Comparison of ENCODE assay signal across 17 mouse cellular contexts in genomic region chr15:3250620-3251019, GRCm38 (mm10). TPM values are rescaled to one million over a fixed set of nuclear protein-coding genes. Genes with fewer than 3 reads are reported as not detected.
DNase-seq lines count a peak whose midpoint lies in the region; ATAC-seq and TF ChIP-seq lines count a peak whose summit lies in the region.
"Had no signal": no experiment of that assay in that cellular context is flagged by ENCODE, and none has a peak within 500 bp of the region (broad histone marks: within the 10 kb centered on the region; RNA-seq: fewer than 3 reads in every experiment).

No protein-coding gene starts in this region.

- no peak for DNase-seq in kidney, adult 2 months
- DNase-seq in 3T3-L1 (ENCODE audit: low read depth, low spot score) = peak; percentile 33
- DNase-seq in right cerebral cortex, postnatal 4 days = no peak
- DNase-seq: adrenal gland, postnatal 14 days; cerebellum, adult 9-10 months; kidney, adult 11 months; kidney, postnatal 25 days; thymus, adult 2 months had no signal

- H3K36me3 ChIP-seq in kidney, adult 2 months (ENCODE audit: control insufficient read depth, insufficient read depth, low read length) = no peaks in the 10 kb centered on the region
- H3K36me3 ChIP-seq in kidney, embryonic 14.5 days (ENCODE audit: control insufficient read depth, insufficient read depth, low read length) = no peaks in the 10 kb centered on the region
- H3K36me3 ChIP-seq in macrophage (ENCODE audit: inconsistent target) = no peaks in the 10 kb centered on the region
- H3K36me3 ChIP-seq in forebrain, embryonic 16.5 days (ENCODE audit: control insufficient read depth, insufficient read depth) = no peaks in the 10 kb centered on the region
- H3K36me3 ChIP-seq: embryonic facial prominence, embryonic 15.5 days; hindbrain, embryonic 12.5 days; midbrain, embryonic 15.5 days had no signal

- no peak for TF ChIP-seq CTCF in kidney, adult 2 months (conservative IDR thresholded peaks at IDR 0.05; ENCODE audit: insufficient read depth, insufficient read length, low read depth, low read length)

- no peak overlapping the region for H3K4me2 ChIP-seq in kidney, embryonic 14.5 days (replicated peaks; ENCODE audit: low read depth, low read length)
- H3K4me2 ChIP-seq in forebrain, embryonic 16.5 days (ENCODE audit: low read length) = no peak overlapping the region
- H3K4me2 ChIP-seq: embryonic facial prominence, embryonic 15.5 days; hindbrain, embryonic 12.5 days; midbrain, embryonic 15.5 days had no signal

- no peaks in the 10 kb centered on the region for H3K9me3 ChIP-seq in kidney, embryonic 14.5 days (ENCODE audit: control insufficient read depth, low read length)
- H3K9me3 ChIP-seq in forebrain, embryonic 16.5 days (ENCODE audit: control insufficient read depth, low read length) = no peaks in the 10 kb centered on the region
- H3K9me3 ChIP-seq: embryonic facial prominence, embryonic 15.5 days; hindbrain, embryonic 12.5 days; midbrain, embryonic 15.5 days had no signal

- H3K79me2 ChIP-seq in macrophage (ENCODE audit: inconsistent target) = no peaks in the 10 kb centered on the region

- TF ChIP-seq POLR2A in kidney, adult 2 months (IDR thresholded peaks at IDR 0.05; ENCODE audit: low read depth, low read length) = no peak

- H3K27me3 ChIP-seq in kidney, adult 2 months (replicated peaks; ENCODE audit: control insufficient read depth, insufficient read depth, low read length) = no peaks in the 10 kb centered on the region; the same call in 1 of the 2 replicates
- no peaks in the 10 kb centered on the region for H3K27me3 ChIP-seq in kidney, embryonic 14.5 days (ENCODE audit: control insufficient read depth, insufficient read depth, low read length)
- no peaks in the 10 kb centered on the region for H3K27me3 ChIP-seq in forebrain, embryonic 16.5 days (replicated peaks; ENCODE audit: control insufficient read depth, insufficient read depth, low read length)
- H3K27me3 ChIP-seq: embryonic facial prominence, embryonic 15.5 days; hindbrain, embryonic 12.5 days; midbrain, embryonic 15.5 days had no signal

- H3K9ac ChIP-seq in kidney, embryonic 14.5 days (ENCODE audit: low read depth, low read length) = no peak overlapping the region
- no peak overlapping the region for H3K9ac ChIP-seq in forebrain, embryonic 16.5 days (replicated peaks; ENCODE audit: low read depth, low read length)
- H3K9ac ChIP-seq: embryonic facial prominence, embryonic 15.5 days; hindbrain, embryonic 12.5 days; midbrain, embryonic 15.5 days had no signal

- 79% methylated on average over 2 of the region's 2 CpGs for WGBS in kidney, adult 2 months
- WGBS in kidney, embryonic 14.5 days = 84% methylated on average over 2 of the region's 2 CpGs
- 72% methylated on average over 2 of the region's 2 CpGs for WGBS in macrophage (ENCODE audit: missing documents)
- WGBS in forebrain, embryonic 16.5 days = 89% methylated on average over 2 of the region's 2 CpGs

- peaks cover 7% of the 10 kb centered on the region for H3K4me1 ChIP-seq in kidney, adult 2 months (ENCODE audit: control insufficient read depth, insufficient read depth, low read length)
- no peaks in the 10 kb centered on the region for H3K4me1 ChIP-seq in kidney, embryonic 14.5 days (ENCODE audit: control insufficient read depth, insufficient read depth, low read length)
- peaks cover 12% of the 10 kb centered on the region for H3K4me1 ChIP-seq in brown adipose tissue, adult 24 weeks (ENCODE audit: control insufficient read depth, insufficient read depth, insufficient read length, low read length)
- no peaks in the 10 kb centered on the region for H3K4me1 ChIP-seq in forebrain, embryonic 16.5 days (replicated peaks; ENCODE audit: control insufficient read depth, insufficient read depth, low read length)
- H3K4me1 ChIP-seq: embryonic facial prominence, embryonic 15.5 days; hindbrain, embryonic 12.5 days; midbrain, embryonic 15.5 days had no signal

- H3K27ac ChIP-seq in kidney, adult 2 months (ENCODE audit: insufficient read depth, low read depth, low read length) = peak overlapping the region; percentile 68; the same call in 1 of the 2 replicates
- H3K27ac ChIP-seq in kidney, embryonic 14.5 days (ENCODE audit: low read depth, low read length) = no peak overlapping the region
- H3K27ac ChIP-seq in brown adipose tissue, adult 24 weeks (replicated peaks; ENCODE audit: low read depth, low read length) = peak overlapping the region; percentile 40; the same call in 1 of the 2 replicates
- peak overlapping the region; percentile 87 for H3K27ac ChIP-seq in macrophage
- H3K27ac ChIP-seq in forebrain, embryonic 16.5 days (ENCODE audit: low read length) = no peak overlapping the region
- H3K27ac ChIP-seq: hindbrain, embryonic 12.5 days; midbrain, embryonic 15.5 days had no signal

- no peak for ATAC-seq in kidney, embryonic 14.5 days (ENCODE audit: low FRiP score, low TSS enrichment)
- no peak for ATAC-seq in forebrain, embryonic 16.5 days
- ATAC-seq: midbrain, embryonic 15.5 days had no signal

- no peak overlapping the region for H3K4me3 ChIP-seq in kidney, adult 2 months (ENCODE audit: insufficient read depth, low read depth, low read length)
- H3K4me3 ChIP-seq in kidney, embryonic 14.5 days (ENCODE audit: low read length) = no peak overlapping the region
- H3K4me3 ChIP-seq in brown adipose tissue, adult 24 weeks (ENCODE audit: insufficient read depth, low read depth, low read length) = no peak overlapping the region
- H3K4me3 ChIP-seq in macrophage (ENCODE audit: inconsistent target) = no peak overlapping the region
- H3K4me3 ChIP-seq in forebrain, embryonic 16.5 days (replicated peaks; ENCODE audit: low read length) = no peak overlapping the region
- H3K4me3 ChIP-seq: embryonic facial prominence, embryonic 15.5 days; hindbrain, embryonic 12.5 days; midbrain, embryonic 15.5 days had no signal

RNA-seq across cellular contexts. Expression of gene Selenop, which starts 17.7 kb away (rescaled TPM):
- 451 and 505 TPM in 2 replicates for polyA plus RNA-seq in kidney, adult 2 months (2012; rRNA removed)
- 129 and 140 TPM in 2 replicates for polyA plus RNA-seq in kidney, embryonic 14.5 days (2014; fragmentation: Nextera tagmentation; extraction: Ambion mirVana)
- 768 and 1,045 TPM in 2 replicates for polyA plus RNA-seq in brown adipose tissue, adult 24 weeks (2012; ENCODE audit: insufficient read depth, insufficient read length, missing spikeins)
- total RNA-seq in macrophage (2018; cell fraction: chromatin; rRNA removed) = 1,000 to 10,000 TPM in 1 of 26 experiments, 100 to 1,000 TPM in 10, 10 to 100 TPM in 15; 23.8 to 1,148 (median 94.1) TPM
- over 10,000 TPM in 10 of 26 experiments, 1,000 to 10,000 TPM in 16; 1,265 to 11,944 (median 5,711) TPM for total RNA-seq in macrophage (2018; cell fraction: cytosol; rRNA removed)
- total RNA-seq in macrophage (2018; cell fraction: nucleus; rRNA removed) = 1,000 to 10,000 TPM in 14 of 26 experiments, 100 to 1,000 TPM in 12; 298 to 6,070 (median 1,195) TPM
- 3,955 to 15,839 TPM (median 14,226 TPM) in 3 replicates for polyA plus RNA-seq in macrophage (2018)
- polyA plus RNA-seq in forebrain, embryonic 16.5 days (2015; fragmentation: Nextera tagmentation; extraction: Ambion mirVana) = 66.2 and 93.0 TPM in 2 replicates

RNA-seq across cellular contexts. Expression of gene Ccdc152, which starts 52.7 kb away (rescaled TPM):
- 1.0 and 1.3 TPM in 2 replicates for polyA plus RNA-seq in kidney, adult 2 months (2012; rRNA removed)
- polyA plus RNA-seq in kidney, embryonic 14.5 days (2014; fragmentation: Nextera tagmentation; extraction: Ambion mirVana) = 0.41 and 0.57 TPM in 2 replicates
- 7.4 TPM in 1 of 2 replicates, not detected in the other for polyA plus RNA-seq in brown adipose tissue, adult 24 weeks (2012; ENCODE audit: insufficient read depth, insufficient read length, missing spikeins)
- not detected for total RNA-seq in macrophage (2018; cell fraction: chromatin; rRNA removed)
- total RNA-seq in macrophage (2018; cell fraction: cytosol; rRNA removed) = 1 to 10 TPM in 12 of 26 experiments, under 1 TPM in 14; 0.11 to 5.3 (median 0.90) TPM
- total RNA-seq in macrophage (2018; cell fraction: nucleus; rRNA removed) = under 1 TPM in 4 of 26 experiments, not detected in 22; 0.40 to 0.85 (median 0.63) TPM
- polyA plus RNA-seq in macrophage (2018) = 1.4 to 22.5 TPM in 2 of 3 replicates, not detected in the other
- 0.20 TPM in 1 of 2 replicates, not detected in the other for polyA plus RNA-seq in forebrain, embryonic 16.5 days (2015; fragmentation: Nextera tagmentation; extraction: Ambion mirVana)
- total RNA-seq: adrenal gland, postnatal 14 days; left cerebral cortex, adult 18-20 months had no signal
- polyA plus RNA-seq: embryonic facial prominence, embryonic 15.5 days; forebrain, embryonic 11.5 days; hindbrain, embryonic 12.5 days had no signal

Comparison
In these comparisons a context has a peak if more than half of its experiments do, and no peak if none do; other contexts are left out.
1. H3K27ac ChIP-seq: peak in kidney, adult 2 months (single experiment), brown adipose tissue, adult 24 weeks (single experiment) and macrophage (single experiment); none in kidney, embryonic 14.5 days (single experiment) and forebrain, embryonic 16.5 days (single experiment).